1 mouse cellular context compared by ENCODE assay signal in the genomic region with DNA sequence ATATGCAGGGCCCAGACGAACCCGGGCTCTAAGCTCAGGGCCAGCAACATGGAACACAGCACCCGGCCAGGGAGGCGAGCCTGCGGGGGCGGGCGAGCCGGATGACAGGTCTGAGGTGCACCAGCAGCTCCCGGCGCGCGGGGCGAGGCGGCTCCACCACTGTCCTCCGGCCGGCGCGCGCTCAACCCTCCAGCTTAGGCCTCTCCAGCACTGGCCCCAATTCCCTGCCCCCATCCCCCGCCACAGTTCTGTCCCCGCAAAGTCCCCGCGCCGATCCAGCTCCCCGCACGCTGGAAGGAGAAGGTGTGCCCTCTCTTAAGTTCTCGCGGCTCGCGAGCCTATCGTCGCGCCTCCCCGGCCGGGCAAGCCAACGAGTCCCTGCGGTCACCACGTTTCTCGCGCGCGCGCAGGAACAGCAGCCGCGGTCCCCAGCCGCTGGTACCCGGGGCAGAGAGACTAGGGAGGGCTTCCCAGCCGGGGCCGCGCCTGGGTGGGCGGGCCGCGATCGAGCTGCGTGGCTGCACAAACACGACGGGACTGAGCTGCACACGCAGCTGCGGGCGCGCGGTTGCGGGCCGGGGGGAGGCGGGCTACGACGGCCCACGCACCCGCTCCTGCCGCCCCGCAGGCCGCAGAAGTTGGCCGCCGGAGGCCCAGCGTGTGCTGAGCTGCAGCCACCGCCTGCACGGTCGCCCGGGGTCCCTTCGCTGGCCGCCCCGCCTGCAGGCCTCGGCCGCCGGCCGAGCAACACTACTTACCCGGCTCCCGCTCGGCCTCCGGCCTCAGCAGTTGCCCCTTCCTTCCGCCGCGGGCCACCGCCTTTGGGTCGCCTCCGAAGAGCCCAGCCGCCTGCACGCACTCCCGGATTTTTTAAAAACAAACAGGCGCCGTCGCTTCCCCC.
TF ChIP-seq lines count a peak whose summit lies in the region.

No protein-coding gene starts in this region.

TF ChIP-seq in CH12.LX, 34 proteins besides CTCF, POLR2A, EP300 and RAD21 (continued from another document):
- TF ChIP-seq E2F4 (IDR thresholded peaks at IDR 0.05; ENCODE audit: insufficient replicate concordance, low read depth, low read length) = no peak
- no peak for TF ChIP-seq JUN (IDR thresholded peaks at IDR 0.05; ENCODE audit: insufficient read depth, low read depth, low read length)
- TF ChIP-seq SIN3A (IDR thresholded peaks at IDR 0.05; ENCODE audit: low read length) = peak; percentile 14; the same call in 1 of the 2 replicates
- no peak for TF ChIP-seq HCFC1 (IDR thresholded peaks at IDR 0.05; ENCODE audit: low read depth, low read length)
- no peak for TF ChIP-seq USF1 (IDR thresholded peaks at IDR 0.05; ENCODE audit: low read depth, low read length)
- no peak for TF ChIP-seq ZNF384 (IDR thresholded peaks at IDR 0.05; ENCODE audit: low read depth, low read length)
- TF ChIP-seq NELFE (IDR thresholded peaks at IDR 0.05; ENCODE audit: low read depth, low read length) = no peak; the same call in 1 of the 2 replicates
- peak; percentile 11; the same call in 1 of the 2 replicates for TF ChIP-seq TCF12 (IDR thresholded peaks at IDR 0.05; ENCODE audit: low read depth, low read length)
- TF ChIP-seq MAZ (IDR thresholded peaks at IDR 0.05; ENCODE audit: low read depth, low read length) = no peak
- no peak for TF ChIP-seq ZC3H11A (IDR thresholded peaks at IDR 0.05; ENCODE audit: low read depth, low read length)
- peak; percentile 41; the same call in 1 of the 2 replicates for TF ChIP-seq CHD2 (IDR thresholded peaks at IDR 0.05; ENCODE audit: low read length)
- no peak for TF ChIP-seq IRF4 (IDR thresholded peaks at IDR 0.05; ENCODE audit: low read depth, low read length)
- no peak for TF ChIP-seq ELF1 (IDR thresholded peaks at IDR 0.05; ENCODE audit: low read depth, low read length)
- no peak for TF ChIP-seq KAT2A (IDR thresholded peaks at IDR 0.05; ENCODE audit: insufficient replicate concordance, low read length)
- TF ChIP-seq RCOR1 (conservative IDR thresholded peaks at IDR 0.05; ENCODE audit: low read depth, low read length) = no peak
- no peak for TF ChIP-seq GABPA (IDR thresholded peaks at IDR 0.05; ENCODE audit: insufficient replicate concordance, low read depth, low read length)
- TF ChIP-seq NRF1 (IDR thresholded peaks at IDR 0.05; ENCODE audit: low read depth, low read length) = peak; percentile 78
- TF ChIP-seq USF2 (conservative IDR thresholded peaks at IDR 0.05; ENCODE audit: low read depth, low read length) = no peak
- TF ChIP-seq TBP (conservative IDR thresholded peaks at IDR 0.05; ENCODE audit: low read depth, low read length) = no peak
- TF ChIP-seq MEF2A (IDR thresholded peaks at IDR 0.05; ENCODE audit: borderline replicate concordance, low read depth, low read length) = no peak
- no peak for TF ChIP-seq BHLHE40 (IDR thresholded peaks at IDR 0.05; ENCODE audit: low read depth, low read length)
- TF ChIP-seq JUND (conservative IDR thresholded peaks at IDR 0.05; ENCODE audit: low read depth, low read length) = no peak
- no peak for TF ChIP-seq SMC3 (IDR thresholded peaks at IDR 0.05; ENCODE audit: low read depth, low read length)
- TF ChIP-seq POLR2AphosphoS2 (IDR thresholded peaks at IDR 0.05; ENCODE audit: low read depth, low read length) = no peak
- TF ChIP-seq UBTF (IDR thresholded peaks at IDR 0.05; ENCODE audit: low read depth, low read length) = peak; percentile 47; the same call in 1 of the 2 replicates
- no peak for TF ChIP-seq PAX5 (IDR thresholded peaks at IDR 0.05; ENCODE audit: low read length)
- no peak for TF ChIP-seq ZKSCAN1 (IDR thresholded peaks at IDR 0.05; ENCODE audit: borderline replicate concordance, low read depth, low read length)
